Mouse (Mus musculus) embryo, embryonic 10.5 days (tissue): ENCODE data around the gene Ap4s1.
"Not testable (repeated sequence)": the region's sequence is repeated elsewhere in the genome, so short reads cannot be mapped to it uniquely, and the experiment has no call there.

Experiments used
- DNase-seq: peaks from one replicate; pipeline ENCODE4 v3.0.0-alpha.2; 2015; ENCODE audit warnings: low spot score

The Ap4s1 gene

GRCm38 (mm10) chr12:51690893-51691844, at the start of gene Ap4s1:
Gene Ap4s1 (plus strand): TSS chr12:51691033.
- peak; percentile 78 for DNase-seq

- DNase-seq: peak; percentile 35
Measured at GRCm38 (mm10) chr12:51641871-51642270, 49.0 kb upstream of the Ap4s1 start.

GRCm38 (mm10) chr12:51649401-51649800, 41.4 kb upstream of the Ap4s1 start:
- DNase-seq: peak; percentile 15

- no peak for DNase-seq
Measured at GRCm38 (mm10) chr12:51655944-51656465, 34.8 kb upstream of the Ap4s1 start.

- DNase-seq: no peak
Measured at GRCm38 (mm10) chr12:51663011-51663410, 27.8 kb upstream of the Ap4s1 start.

GRCm38 (mm10) chr12:51663908-51664307, 26.9 kb upstream of the Ap4s1 start:
- no peak for DNase-seq

- DNase-seq: no peak
Measured at GRCm38 (mm10) chr12:51666708-51667430, 24.0 kb upstream of the Ap4s1 start.

GRCm38 (mm10) chr12:51671231-51671891, 19.5 kb upstream of the Ap4s1 start:
- DNase-seq: no peak

GRCm38 (mm10) chr12:51673270-51673669, 17.6 kb upstream of the Ap4s1 start:
- DNase-seq: no peak

- no peak for DNase-seq
Measured at GRCm38 (mm10) chr12:51676442-51676841, 14.4 kb upstream of the Ap4s1 start.

GRCm38 (mm10) chr12:51678844-51679243, 12.0 kb upstream of the Ap4s1 start:
- DNase-seq: no peak

- DNase-seq: no peak
Measured at GRCm38 (mm10) chr12:51688546-51688945, 2.3 kb upstream of the Ap4s1 start.

GRCm38 (mm10) chr12:51691845-51692632, 1.2 kb downstream of the Ap4s1 start, which contains the start of gene Strn3:
Gene Strn3 (minus strand): TSS chr12:51691897.
- DNase-seq: peak; percentile 97

- DNase-seq: not testable (repeated sequence)
Measured at GRCm38 (mm10) chr12:51692870-51693269, 2.0 kb downstream of the Ap4s1 start.

GRCm38 (mm10) chr12:51693419-51693818, 2.6 kb downstream of the Ap4s1 start:
- no peak for DNase-seq

GRCm38 (mm10) chr12:51694096-51694495, 3.3 kb downstream of the Ap4s1 start:
- DNase-seq: no peak

GRCm38 (mm10) chr12:51694966-51695365, 4.1 kb downstream of the Ap4s1 start:
- no peak for DNase-seq

- no peak for DNase-seq
Measured at GRCm38 (mm10) chr12:51696157-51696556, 5.3 kb downstream of the Ap4s1 start.

GRCm38 (mm10) chr12:51699623-51700393, 9.0 kb downstream of the Ap4s1 start:
- no peak for DNase-seq

- DNase-seq: no peak
Measured at GRCm38 (mm10) chr12:51701723-51702122, 10.9 kb downstream of the Ap4s1 start.
